Mouse (Mus musculus) left cerebral cortex, postnatal 4 days (tissue): ENCODE measurements around the gene Senp5. TPM values are rescaled to one million over a fixed set of nuclear protein-coding genes. Genes with fewer than 3 reads are reported as not detected.
A peak's percentile ranks its signal among the peaks of the same experiment; 100 is the strongest.

Experiments used
- DNase-seq: peaks from one replicate; pipeline ENCODE4 v3.0.0-alpha.2; 2022
- intact Hi-C: fragments of 180-260 bp; cut with DNase I; formaldehyde crosslinking; loops from one replicate; pipeline ENCODE4 v1.15.1; 2025
- total RNA-seq, 2 experiments: library from RNA; stranded (reverse); gene quantifications; 2 replicates each; pipeline ENCODE4 v1.2.3; 2021

The Senp5 gene
- total RNA-seq, 2 experiments from 2014 or later = 41.8 to 43.2 TPM

- DNase-seq = peak; percentile 83
- intact Hi-C loops = no loop called here
Measured at GRCm38 (mm10) chr16:31943980-31944379, 59.1 kb downstream of the Senp5 start.

GRCm38 (mm10) chr16:31940586-31940985 is 62.5 kb downstream of the Senp5 start:
- DNase-seq = no peak
- intact Hi-C loops = no loop called here

- intact Hi-C loops = no loop called here
- no peak for DNase-seq
Measured at GRCm38 (mm10) chr16:31938856-31939255, 64.2 kb downstream of the Senp5 start.

GRCm38 (mm10) chr16:31936568-31936967 is 66.5 kb downstream of the Senp5 start:
- intact Hi-C loops = no loop called here
- no peak for DNase-seq

GRCm38 (mm10) chr16:31935091-31935979 is 67.8 kb downstream of the Senp5 start:
- DNase-seq = peak; percentile 32
- intact Hi-C loops = no loop called here

DNA sequence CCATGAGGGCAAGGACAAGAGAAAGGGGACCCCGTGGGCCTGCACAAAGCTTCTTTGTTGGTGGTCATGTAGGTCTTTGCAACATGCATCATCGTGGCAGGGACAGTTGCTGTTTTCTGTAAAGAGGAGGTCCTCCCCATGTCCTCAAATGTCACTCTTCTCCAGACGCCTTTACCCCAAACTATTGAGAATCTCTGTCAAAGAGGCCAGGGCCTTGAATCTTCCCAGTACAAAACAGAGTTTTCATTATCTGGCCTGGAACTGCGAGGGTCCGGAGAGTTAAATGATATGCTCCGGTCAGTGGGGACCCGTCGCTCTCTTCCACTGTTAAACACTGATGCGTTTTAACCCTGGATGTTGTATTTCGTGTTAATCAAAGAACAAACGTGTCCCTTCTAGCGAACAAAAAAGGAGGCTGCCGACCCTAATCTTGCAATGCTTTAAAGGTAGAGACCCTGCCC is 68.5 kb downstream of the Senp5 start:
- no peak for DNase-seq
- intact Hi-C loops = no loop called here

- peak; percentile 69 for DNase-seq
- intact Hi-C loops = no loop called here
Measured at GRCm38 (mm10) chr16:31933751-31934549, 69.1 kb downstream of the Senp5 start, which contains the start of gene Pigz. TSS of gene Pigz (plus strand) at chr16:31933851.

GRCm38 (mm10) chr16:31932840-31933697 is 70.0 kb downstream of the Senp5 start:
- intact Hi-C loops = no loop called here

DNA sequence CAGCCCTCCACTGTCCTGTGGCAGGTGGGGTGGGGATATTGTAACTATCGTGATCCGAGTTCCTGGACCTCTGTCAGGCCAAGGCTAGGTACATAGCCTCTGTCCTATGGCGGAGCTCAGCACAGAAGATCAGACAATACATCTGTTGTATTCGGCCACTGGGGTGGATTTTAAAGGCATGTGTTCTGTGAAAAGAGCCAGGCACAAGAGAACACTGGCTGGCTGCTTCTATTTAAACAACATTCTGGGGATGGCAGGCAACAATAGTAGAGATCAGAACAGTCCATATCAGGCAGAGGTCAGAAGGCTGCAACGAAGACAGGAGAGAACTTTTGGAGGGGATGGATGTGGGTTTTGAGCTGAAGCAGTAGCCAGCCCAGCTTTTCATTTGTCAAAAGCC is 70.8 kb downstream of the Senp5 start:
- intact Hi-C loops = no loop called here
- DNase-seq = no peak

More at GRCm38 (mm10) chr16:31932840-31933697, 70.0 kb downstream of the Senp5 start:
- DNase-seq = peak; percentile 97

- intact Hi-C loops = no loop called here
- no peak for DNase-seq
Measured at GRCm38 (mm10) chr16:31931330-31931729, 71.8 kb downstream of the Senp5 start.

- DNase-seq = no peak
- intact Hi-C loops = no loop called here
Measured at GRCm38 (mm10) chr16:31927412-31927811, 75.7 kb downstream of the Senp5 start.

DNA sequence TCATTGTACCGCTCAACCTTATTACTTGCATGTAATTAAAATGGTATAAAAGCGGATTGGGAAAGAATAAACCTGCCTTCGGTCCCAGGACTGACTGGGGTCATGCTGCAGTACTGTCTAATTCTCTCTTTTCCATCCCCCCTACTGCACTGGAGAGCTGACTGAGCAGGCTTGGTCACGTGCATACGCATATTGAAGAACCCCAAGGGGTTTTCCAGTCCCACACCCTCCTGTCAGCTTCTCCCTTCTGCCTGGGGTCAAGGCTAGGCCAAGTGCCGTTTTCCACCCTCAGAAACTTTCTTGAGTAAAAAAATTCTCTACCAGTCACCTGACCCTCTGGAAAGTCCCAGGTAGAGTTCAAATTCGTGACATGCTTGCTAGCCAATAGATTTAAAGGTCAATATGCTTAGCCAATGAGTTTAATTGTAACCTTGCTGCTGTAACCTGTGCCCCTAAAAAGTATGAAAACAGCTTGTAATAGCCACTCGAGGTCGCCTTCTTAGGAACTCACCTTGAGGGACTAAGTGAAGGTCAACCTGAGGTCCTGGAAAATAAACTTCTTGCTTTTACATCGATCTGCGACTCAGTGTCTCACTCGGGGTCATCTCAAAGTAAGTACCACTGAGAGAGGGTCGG is 76.4 kb downstream of the Senp5 start:
- no peak for DNase-seq
- intact Hi-C loops = no loop called here

GRCm38 (mm10) chr16:31926091-31926490 is 77.0 kb downstream of the Senp5 start:
- DNase-seq = no peak
- intact Hi-C loops = no loop called here

- intact Hi-C loops = no loop called here
- no peak for DNase-seq
Measured at GRCm38 (mm10) chr16:31924368-31924767, 78.7 kb downstream of the Senp5 start.

DNA sequence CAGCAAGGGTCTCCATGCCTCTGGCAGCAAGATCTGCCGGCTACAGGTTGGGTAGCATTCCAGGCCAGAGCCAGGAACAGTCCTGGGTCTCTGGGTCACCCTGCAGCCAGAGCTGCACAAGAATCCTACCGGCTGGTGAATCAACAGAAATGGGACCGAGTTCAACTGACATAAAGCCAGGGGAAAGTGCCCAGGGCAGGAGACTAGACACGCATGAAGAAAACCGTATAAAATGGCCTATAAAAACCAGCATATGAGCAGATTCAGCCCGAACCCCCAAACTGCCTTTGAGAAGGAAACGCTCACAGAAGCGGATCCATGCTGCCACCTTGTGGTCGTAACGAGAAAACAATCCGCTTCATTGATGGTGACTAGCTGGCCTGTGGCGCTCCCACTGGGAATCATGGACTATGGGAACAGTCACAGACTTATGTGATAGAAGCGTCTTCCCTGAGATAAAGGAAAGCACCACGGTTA is 84.8 kb downstream of the Senp5 start:
- intact Hi-C loops = loop anchor here (1.0 to 10.0 kb wide), 3 partner anchors 40 to 453 kb away; partner anchors contain the start of gene Meltf

DNA sequence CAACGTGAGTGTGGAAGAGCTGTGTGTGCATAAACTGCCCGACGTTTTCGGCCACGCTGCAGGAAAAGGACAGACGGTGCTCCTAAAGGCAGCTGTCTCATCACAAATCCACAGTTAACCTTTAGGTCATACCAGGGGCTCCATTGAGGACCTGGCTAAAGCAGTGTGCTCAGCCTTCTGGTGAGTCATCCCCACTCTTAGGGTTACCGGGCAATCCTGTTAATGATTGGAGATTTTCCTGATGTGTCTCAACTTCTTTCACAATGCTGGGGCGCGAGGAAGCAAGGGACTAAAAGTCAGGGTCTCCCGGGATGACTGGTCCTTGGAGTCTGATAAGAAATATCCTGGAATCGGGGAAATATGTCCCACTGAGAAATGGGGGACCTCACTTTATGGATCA is 85.3 kb downstream of the Senp5 start:
- DNase-seq = no peak
- intact Hi-C loops = loop anchor here (1.0 to 10.0 kb wide), 3 partner anchors 39 to 453 kb away; partner anchors contain the start of gene Meltf

More for the DNA sequence above, 84.8 kb downstream of the Senp5 start:
- DNase-seq = peak; percentile 84

GRCm38 (mm10) chr16:31910281-31910847 is 92.7 kb downstream of the Senp5 start:
- DNase-seq = no peak
- intact Hi-C loops = loop anchor here (10.0 kb wide), 1 partner anchor 446 kb away; no protein-coding TSS in a partner anchor
